Mouse (Mus musculus): ENCODE results near the gene Zfp853.

Gene Zfp853

GRCm38 (mm10) chr5:143252039-143252438 is 41.4 kb downstream of the Zfp853 start:
- no peak for DNase-seq

GRCm38 (mm10) chr5:143244926-143245325 is 48.5 kb downstream of the Zfp853 start:
- no peak for DNase-seq
